Mouse (Mus musculus): ENCODE measurements around the gene Naalad2.

GRCm38 (mm10) chr9:18298301-18298700 is 104.5 kb downstream of the Naalad2 start:
- no peak for TF ChIP-seq CTCF (IDR thresholded peaks at IDR 0.05; ENCODE audit: low read depth)
- TF ChIP-seq EP300 (IDR thresholded peaks at IDR 0.05; ENCODE audit: low read depth): no peak
